Mouse (Mus musculus): ENCODE results near the gene Tenm3. TPM values are rescaled to one million over a fixed set of nuclear protein-coding genes. Genes with fewer than 3 reads are reported as not detected.
"Not testable (repeated sequence)": the region's sequence is repeated elsewhere in the genome, so short reads cannot be mapped to it uniquely, and the experiment has no call there.

Tenm3 gene
- polyA plus RNA-seq, 1 experiment from 2014 or later: 47.0 TPM

DNA sequence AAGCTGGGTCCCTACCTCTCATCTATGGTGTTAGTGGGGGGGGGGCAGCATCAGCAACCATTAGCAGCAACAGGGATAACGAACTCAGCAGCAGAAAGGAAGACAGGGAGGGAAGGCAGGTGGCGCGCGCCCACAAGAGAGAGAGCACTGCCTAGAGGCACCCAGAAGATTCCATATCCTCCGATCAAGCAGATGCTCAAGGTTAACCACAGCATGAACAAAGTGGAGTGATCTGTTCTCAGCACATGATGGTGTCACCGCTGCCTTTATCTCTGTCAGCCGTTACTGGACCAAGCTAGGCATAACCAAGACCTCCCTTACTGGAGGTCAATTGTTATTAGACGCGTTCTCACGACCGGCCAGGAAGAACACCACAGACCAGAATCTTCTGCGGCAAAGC lies 655.2 kb downstream of the Tenm3 start:
- WGBS: 97% methylated on average over 12 of the region's 12 CpGs
- H3K4me1 ChIP-seq (ENCODE audit: control insufficient read depth, insufficient read depth, low read length): no peaks in the 10 kb centered on the region
- ATAC-seq (replicated peaks; ENCODE audit: insufficient number of reproducible peaks, low FRiP score, low TSS enrichment, low read depth) (no peak), DNase-seq (ENCODE audit: low spot score) (no peak)
- H3K27me3 ChIP-seq (ENCODE audit: control insufficient read depth, insufficient read depth, low read length): no peaks in the 10 kb centered on the region
- no peaks in the 10 kb centered on the region for H3K9me3 ChIP-seq (replicated peaks; ENCODE audit: control insufficient read depth, low read length)
- H3K27ac ChIP-seq (replicated peaks; ENCODE audit: low read depth, low read length): no peak overlapping the region
- no peak overlapping the region for H3K9ac ChIP-seq (replicated peaks; ENCODE audit: low read length)
- no peaks in the 10 kb centered on the region for H3K36me3 ChIP-seq (replicated peaks; ENCODE audit: control insufficient read depth, insufficient read depth, low read depth, low read length)
- no peak overlapping the region for H3K4me3 ChIP-seq (ENCODE audit: low read depth, low read length)
- H3K4me2 ChIP-seq (ENCODE audit: low read depth, low read length): no peak overlapping the region

DNA sequence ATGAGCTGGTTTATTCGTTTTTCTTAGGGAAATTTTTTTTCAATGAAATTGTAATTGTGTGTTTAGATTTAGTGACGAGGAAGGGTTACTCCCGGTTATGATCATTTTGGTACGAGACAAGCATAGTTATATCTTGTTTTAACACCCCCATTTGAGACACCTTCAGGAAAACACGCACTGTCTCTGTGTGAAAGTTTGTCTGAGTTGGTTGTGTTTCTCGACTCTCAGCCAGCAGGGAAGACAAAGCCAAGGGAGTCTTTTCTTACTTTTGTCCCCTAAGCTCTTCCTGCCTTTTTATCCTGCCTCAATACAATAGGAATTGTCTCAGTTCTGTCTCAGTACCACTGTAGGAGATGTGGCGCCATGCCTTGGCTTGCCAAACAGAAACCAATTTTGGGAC lies 660.0 kb downstream of the Tenm3 start:
- no peaks in the 10 kb centered on the region for H3K9me3 ChIP-seq (replicated peaks; ENCODE audit: control insufficient read depth, low read length)
- no peaks in the 10 kb centered on the region for H3K36me3 ChIP-seq (replicated peaks; ENCODE audit: control insufficient read depth, insufficient read depth, low read depth, low read length)
- H3K9ac ChIP-seq (replicated peaks; ENCODE audit: low read length): no peak overlapping the region
- no peak overlapping the region for H3K4me3 ChIP-seq (ENCODE audit: low read depth, low read length)
- no peak for DNase-seq (ENCODE audit: low spot score)
- 87% methylated on average over 7 of the region's 7 CpGs for WGBS
- H3K27me3 ChIP-seq (ENCODE audit: control insufficient read depth, insufficient read depth, low read length): no peaks in the 10 kb centered on the region
- H3K27ac ChIP-seq (replicated peaks; ENCODE audit: low read depth, low read length): no peak overlapping the region
- no peak for ATAC-seq (replicated peaks; ENCODE audit: insufficient number of reproducible peaks, low FRiP score, low TSS enrichment, low read depth)
- H3K4me2 ChIP-seq (ENCODE audit: low read depth, low read length): no peak overlapping the region
- H3K4me1 ChIP-seq (ENCODE audit: control insufficient read depth, insufficient read depth, low read length): no peaks in the 10 kb centered on the region

DNA sequence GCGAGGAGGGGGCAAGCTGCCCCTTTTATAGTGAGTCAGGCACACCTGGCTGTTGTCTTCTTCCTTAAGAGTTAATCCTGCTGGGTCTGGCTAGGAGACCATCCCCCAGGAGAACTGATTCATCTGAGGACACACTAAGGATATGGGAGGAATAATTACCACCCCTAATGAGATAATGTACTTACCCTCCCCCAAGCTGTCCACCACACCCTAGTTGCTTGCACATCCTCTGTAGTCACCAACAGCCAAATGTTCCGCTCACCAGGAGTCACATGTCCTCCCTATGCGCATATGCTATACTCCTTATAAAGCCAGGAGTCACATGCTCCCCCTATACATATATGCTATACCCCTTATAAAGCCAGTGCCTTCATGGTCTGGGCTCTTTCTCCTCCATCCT lies 662.8 kb downstream of the Tenm3 start:
- no peak overlapping the region for H3K9ac ChIP-seq (replicated peaks; ENCODE audit: low read length)
- H3K4me2 ChIP-seq (ENCODE audit: low read depth, low read length): no peak overlapping the region
- no peaks in the 10 kb centered on the region for H3K27me3 ChIP-seq (ENCODE audit: control insufficient read depth, insufficient read depth, low read length)
- ATAC-seq (replicated peaks; ENCODE audit: insufficient number of reproducible peaks, low FRiP score, low TSS enrichment, low read depth): no peak
- no peaks in the 10 kb centered on the region for H3K4me1 ChIP-seq (ENCODE audit: control insufficient read depth, insufficient read depth, low read length)
- H3K9me3 ChIP-seq (replicated peaks; ENCODE audit: control insufficient read depth, low read length): no peaks in the 10 kb centered on the region
- no peak for DNase-seq (ENCODE audit: low spot score)
- no peak overlapping the region for H3K27ac ChIP-seq (replicated peaks; ENCODE audit: low read depth, low read length)
- H3K36me3 ChIP-seq (replicated peaks; ENCODE audit: control insufficient read depth, insufficient read depth, low read depth, low read length): no peaks in the 10 kb centered on the region
- H3K4me3 ChIP-seq (ENCODE audit: low read depth, low read length): no peak overlapping the region
- 95% methylated on average over 3 of the region's 3 CpGs for WGBS

DNA sequence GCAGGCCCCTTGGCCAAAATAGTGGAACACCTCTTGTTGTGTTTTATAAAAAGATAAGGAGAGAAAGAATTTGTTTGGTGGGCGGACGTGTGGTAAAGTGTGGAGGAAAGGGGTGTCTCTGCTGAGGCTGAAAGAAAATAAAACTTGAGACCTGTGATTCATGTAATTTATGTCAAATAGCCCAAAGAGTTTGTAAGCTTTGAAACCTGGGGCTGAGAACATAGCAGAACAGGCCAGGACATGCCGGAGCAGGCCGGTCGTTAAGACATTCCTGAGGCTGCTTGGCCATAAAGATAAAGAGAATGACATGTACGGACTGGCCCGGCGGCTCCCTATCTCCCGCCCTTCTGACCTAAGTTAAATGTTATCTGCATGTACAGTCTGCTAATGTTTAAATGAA lies 663.6 kb downstream of the Tenm3 start:
- 95% methylated on average over 9 of the region's 9 CpGs for WGBS

DNA sequence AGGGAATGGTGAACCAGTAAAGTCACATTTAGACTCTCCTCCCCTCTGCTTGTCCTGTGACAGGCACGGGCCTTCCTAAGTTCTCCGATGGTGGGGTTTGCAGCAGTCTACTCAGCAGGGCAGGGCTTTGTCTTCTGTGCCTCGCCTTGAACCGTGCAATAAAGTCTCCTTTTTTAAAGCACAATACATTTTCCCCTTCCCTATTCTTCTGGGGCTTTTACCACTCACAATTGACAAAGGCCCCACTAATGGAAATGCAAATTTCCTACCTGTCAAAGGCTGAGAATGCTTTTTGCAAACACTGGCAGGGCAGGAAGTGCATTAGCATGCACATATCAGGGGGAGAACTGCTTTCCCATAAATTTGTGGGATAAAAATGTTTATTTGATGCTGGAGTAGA lies 664.8 kb downstream of the Tenm3 start:
- Histone ChIP-seq H3K9ac (replicated peaks; ENCODE audit: low read length) (no peak overlapping the region), H3K27ac (replicated peaks; ENCODE audit: low read depth, low read length) (no peak overlapping the region), H3K9me3 (replicated peaks; ENCODE audit: control insufficient read depth, low read length) (no peaks in the 10 kb centered on the region), H3K4me1 (ENCODE audit: control insufficient read depth, insufficient read depth, low read length) (no peaks in the 10 kb centered on the region), H3K36me3 (replicated peaks; ENCODE audit: control insufficient read depth, insufficient read depth, low read depth, low read length) (no peaks in the 10 kb centered on the region), H3K4me2 (ENCODE audit: low read depth, low read length) (no peak overlapping the region), H3K4me3 (ENCODE audit: low read depth, low read length) (no peak overlapping the region), H3K27me3 (ENCODE audit: control insufficient read depth, insufficient read depth, low read length) (no peaks in the 10 kb centered on the region)
- 61% methylated on average over 4 of the region's 4 CpGs for WGBS
- DNase-seq (ENCODE audit: low spot score): no peak
- ATAC-seq (replicated peaks; ENCODE audit: insufficient number of reproducible peaks, low FRiP score, low TSS enrichment, low read depth): no peak

More for the DNA sequence above, 663.6 kb downstream of the Tenm3 start:
- ATAC-seq (replicated peaks; ENCODE audit: insufficient number of reproducible peaks, low FRiP score, low TSS enrichment, low read depth); H3K9ac ChIP-seq (replicated peaks; ENCODE audit: low read length); H3K4me1 ChIP-seq (ENCODE audit: control insufficient read depth, insufficient read depth, low read length); H3K27me3 ChIP-seq (ENCODE audit: control insufficient read depth, insufficient read depth, low read length); H3K9me3 ChIP-seq (replicated peaks; ENCODE audit: control insufficient read depth, low read length); H3K36me3 ChIP-seq (replicated peaks; ENCODE audit: control insufficient read depth, insufficient read depth, low read depth, low read length); H3K4me2 ChIP-seq (ENCODE audit: low read depth, low read length); H3K27ac ChIP-seq (replicated peaks; ENCODE audit: low read depth, low read length); H3K4me3 ChIP-seq (ENCODE audit: low read depth, low read length); DNase-seq (ENCODE audit: low spot score): not testable (repeated sequence)

DNA sequence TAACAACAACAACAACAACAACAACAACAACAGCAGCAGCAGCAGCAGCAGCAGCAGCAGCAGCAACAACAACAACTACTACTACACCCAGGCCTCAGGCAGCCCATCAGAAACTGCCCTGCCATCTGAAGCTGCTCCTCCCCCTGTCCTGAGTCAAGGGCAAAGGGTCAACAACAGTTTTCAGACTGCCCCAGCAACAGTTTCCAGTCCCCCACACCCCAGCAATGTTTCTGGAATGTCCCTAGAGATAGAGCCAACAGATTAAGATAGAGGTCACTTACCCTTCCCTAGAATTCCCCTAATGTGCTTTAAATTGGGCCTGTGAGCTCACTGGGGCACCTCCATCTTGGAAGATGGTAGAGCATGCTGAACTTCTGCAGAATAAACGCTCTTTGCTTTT lies 665.9 kb downstream of the Tenm3 start:
- H3K4me2 ChIP-seq (ENCODE audit: low read depth, low read length): no peak overlapping the region
- no peak for DNase-seq (ENCODE audit: low spot score)
- no peak overlapping the region for H3K27ac ChIP-seq (replicated peaks; ENCODE audit: low read depth, low read length)
- no peaks in the 10 kb centered on the region for H3K9me3 ChIP-seq (replicated peaks; ENCODE audit: control insufficient read depth, low read length)
- WGBS: 81% methylated on average over 1 of the region's 1 CpGs
- no peaks in the 10 kb centered on the region for H3K36me3 ChIP-seq (replicated peaks; ENCODE audit: control insufficient read depth, insufficient read depth, low read depth, low read length)
- no peak overlapping the region for H3K9ac ChIP-seq (replicated peaks; ENCODE audit: low read length)
- no peak for ATAC-seq (replicated peaks; ENCODE audit: insufficient number of reproducible peaks, low FRiP score, low TSS enrichment, low read depth)
- H3K27me3 ChIP-seq (ENCODE audit: control insufficient read depth, insufficient read depth, low read length): no peaks in the 10 kb centered on the region
- no peak overlapping the region for H3K4me3 ChIP-seq (ENCODE audit: low read depth, low read length)
- H3K4me1 ChIP-seq (ENCODE audit: control insufficient read depth, insufficient read depth, low read length): no peaks in the 10 kb centered on the region

Measured in embryonic facial prominence, embryonic 11.5 days (tissue).